Mouse (Mus musculus): ENCODE data around the gene Etnk1.

DNA sequence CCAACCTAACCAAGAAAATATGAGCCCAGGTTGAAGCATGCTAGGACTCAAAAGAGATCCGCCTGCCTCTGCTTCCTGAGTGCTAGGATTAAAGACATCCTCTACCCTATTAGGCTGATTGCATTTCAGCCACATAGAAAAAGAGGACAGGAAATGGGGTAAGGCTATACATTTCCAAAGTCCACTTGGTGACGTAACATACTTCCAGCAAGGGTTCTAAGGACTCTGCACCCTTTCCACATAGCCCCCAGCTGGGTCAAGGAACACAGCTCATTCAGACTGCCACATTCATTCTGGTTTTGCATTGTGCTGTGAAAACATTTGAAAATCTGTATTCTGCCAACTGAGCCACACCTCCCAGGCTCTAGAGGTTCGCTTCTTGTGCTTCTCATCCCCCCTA is 41.9 kb downstream of the Etnk1 start:
- no peak for TF ChIP-seq CTCF (IDR thresholded peaks at IDR 0.05; ENCODE audit: low read depth)
- no peak for TF ChIP-seq EP300 (optimal IDR thresholded peaks at IDR 0.05)
